Mouse (Mus musculus): ENCODE measurements at regions not wholly inside any gene's neighbourhood (a gene's known extent, or its start where the extent isn't known, plus 50 kb on each side); places are given as distances from the start of the nearest gene placed in this dataset.

- 97% methylated on average over 10 of the region's 10 CpGs for WGBS
- TF ChIP-seq CTCF (IDR thresholded peaks at IDR 0.05; ENCODE audit: borderline replicate concordance, control insufficient read depth, extremely low read depth, insufficient read depth, low read length, poor library complexity) (no peak), POLR2A (IDR thresholded peaks at IDR 0.05; ENCODE audit: control insufficient read depth, extremely low read depth, insufficient read depth, low read length, poor library complexity) (no peak)
- Histone ChIP-seq H3K27me3 (ENCODE audit: control insufficient read depth, insufficient read depth, low read length) (no peaks in the 10 kb centered on the region), H3K27ac (ENCODE audit: control insufficient read depth, insufficient read depth, low read length) (no peak overlapping the region), H3K4me1 (replicated peaks; ENCODE audit: control insufficient read depth, insufficient read depth, low read length) (no peaks in the 10 kb centered on the region), H3K36me3 (ENCODE audit: control insufficient read depth, insufficient read depth, low read length) (no peaks in the 10 kb centered on the region), H3K4me3 (ENCODE audit: control insufficient read depth, insufficient read depth, low read length) (no peak overlapping the region)
- DNase-seq, result no peak
These were observed 577.3 kb upstream of the Clint1 start for GRCm38 (mm10) chr11:45274446-45275119.

GRCm38 (mm10) chr11:45275170-45275569 is 576.7 kb upstream of the Clint1 start:
- WGBS, result 81% methylated on average over 3 of the region's 3 CpGs
- Histone ChIP-seq H3K27ac (ENCODE audit: control insufficient read depth, insufficient read depth, low read length) (no peak overlapping the region), H3K4me3 (ENCODE audit: control insufficient read depth, insufficient read depth, low read length) (no peak overlapping the region), H3K36me3 (ENCODE audit: control insufficient read depth, insufficient read depth, low read length) (no peaks in the 10 kb centered on the region), H3K4me1 (replicated peaks; ENCODE audit: control insufficient read depth, insufficient read depth, low read length) (no peaks in the 10 kb centered on the region), H3K27me3 (ENCODE audit: control insufficient read depth, insufficient read depth, low read length) (no peaks in the 10 kb centered on the region)
- no peak for TF ChIP-seq CTCF (IDR thresholded peaks at IDR 0.05; ENCODE audit: borderline replicate concordance, control insufficient read depth, extremely low read depth, insufficient read depth, low read length, poor library complexity)
- no peak for TF ChIP-seq POLR2A (IDR thresholded peaks at IDR 0.05; ENCODE audit: control insufficient read depth, extremely low read depth, insufficient read depth, low read length, poor library complexity)
- no peak for DNase-seq

GRCm38 (mm10) chr11:45296772-45297171 is 555.1 kb upstream of the Clint1 start:
- H3K4me1 ChIP-seq (replicated peaks; ENCODE audit: control insufficient read depth, insufficient read depth, low read length), result no peaks in the 10 kb centered on the region
- H3K27ac ChIP-seq (ENCODE audit: control insufficient read depth, insufficient read depth, low read length), result no peak overlapping the region
- H3K4me3 ChIP-seq (ENCODE audit: control insufficient read depth, insufficient read depth, low read length), result no peak overlapping the region
- no peak for TF ChIP-seq CTCF (IDR thresholded peaks at IDR 0.05; ENCODE audit: borderline replicate concordance, control insufficient read depth, extremely low read depth, insufficient read depth, low read length, poor library complexity)
- TF ChIP-seq POLR2A (IDR thresholded peaks at IDR 0.05; ENCODE audit: control insufficient read depth, extremely low read depth, insufficient read depth, low read length, poor library complexity), result no peak
- WGBS, result 77% methylated on average over 2 of the region's 2 CpGs
- no peak for DNase-seq
- no peaks in the 10 kb centered on the region for H3K36me3 ChIP-seq (ENCODE audit: control insufficient read depth, insufficient read depth, low read length)
- H3K27me3 ChIP-seq (ENCODE audit: control insufficient read depth, insufficient read depth, low read length), result no peaks in the 10 kb centered on the region

GRCm38 (mm10) chr11:45311934-45312333 is 539.9 kb upstream of the Clint1 start:
- 91% methylated on average over 6 of the region's 6 CpGs for WGBS

GRCm38 (mm10) chr11:45323766-45324165 is 528.1 kb upstream of the Clint1 start:
- Histone ChIP-seq H3K4me3 (ENCODE audit: control insufficient read depth, insufficient read depth, low read length) (no peak overlapping the region), H3K27ac (ENCODE audit: control insufficient read depth, insufficient read depth, low read length) (no peak overlapping the region), H3K4me1 (replicated peaks; ENCODE audit: control insufficient read depth, insufficient read depth, low read length) (no peaks in the 10 kb centered on the region), H3K27me3 (ENCODE audit: control insufficient read depth, insufficient read depth, low read length) (no peaks in the 10 kb centered on the region), H3K36me3 (ENCODE audit: control insufficient read depth, insufficient read depth, low read length) (no peaks in the 10 kb centered on the region)
- DNase-seq, result no peak
- TF ChIP-seq CTCF (IDR thresholded peaks at IDR 0.05; ENCODE audit: borderline replicate concordance, control insufficient read depth, extremely low read depth, insufficient read depth, low read length, poor library complexity), result no peak
- TF ChIP-seq POLR2A (IDR thresholded peaks at IDR 0.05; ENCODE audit: control insufficient read depth, extremely low read depth, insufficient read depth, low read length, poor library complexity), result no peak
- 78% methylated on average over 5 of the region's 5 CpGs for WGBS

More at GRCm38 (mm10) chr11:45311934-45312333, 539.9 kb upstream of the Clint1 start:
- no peak overlapping the region for H3K27ac ChIP-seq (ENCODE audit: control insufficient read depth, insufficient read depth, low read length)
- no peaks in the 10 kb centered on the region for H3K27me3 ChIP-seq (ENCODE audit: control insufficient read depth, insufficient read depth, low read length)
- TF ChIP-seq POLR2A (IDR thresholded peaks at IDR 0.05; ENCODE audit: control insufficient read depth, extremely low read depth, insufficient read depth, low read length, poor library complexity), result no peak
- no peak for TF ChIP-seq CTCF (IDR thresholded peaks at IDR 0.05; ENCODE audit: borderline replicate concordance, control insufficient read depth, extremely low read depth, insufficient read depth, low read length, poor library complexity)
- H3K4me1 ChIP-seq (replicated peaks; ENCODE audit: control insufficient read depth, insufficient read depth, low read length), result no peaks in the 10 kb centered on the region
- no peak for DNase-seq
- H3K36me3 ChIP-seq (ENCODE audit: control insufficient read depth, insufficient read depth, low read length), result no peaks in the 10 kb centered on the region
- H3K4me3 ChIP-seq (ENCODE audit: control insufficient read depth, insufficient read depth, low read length), result no peak overlapping the region

GRCm38 (mm10) chr11:45330319-45330718 is 521.5 kb upstream of the Clint1 start:
- TF ChIP-seq CTCF (IDR thresholded peaks at IDR 0.05; ENCODE audit: borderline replicate concordance, control insufficient read depth, extremely low read depth, insufficient read depth, low read length, poor library complexity), result no peak
- no peak for TF ChIP-seq POLR2A (IDR thresholded peaks at IDR 0.05; ENCODE audit: control insufficient read depth, extremely low read depth, insufficient read depth, low read length, poor library complexity)
- H3K27ac ChIP-seq (ENCODE audit: control insufficient read depth, insufficient read depth, low read length), result no peak overlapping the region
- H3K4me1 ChIP-seq (replicated peaks; ENCODE audit: control insufficient read depth, insufficient read depth, low read length), result no peaks in the 10 kb centered on the region
- no peak overlapping the region for H3K4me3 ChIP-seq (ENCODE audit: control insufficient read depth, insufficient read depth, low read length)
- H3K27me3 ChIP-seq (ENCODE audit: control insufficient read depth, insufficient read depth, low read length), result no peaks in the 10 kb centered on the region
- no peaks in the 10 kb centered on the region for H3K36me3 ChIP-seq (ENCODE audit: control insufficient read depth, insufficient read depth, low read length)
- no peak for DNase-seq
- 71% methylated on average over 2 of the region's 2 CpGs for WGBS

- no peak overlapping the region for H3K4me3 ChIP-seq (ENCODE audit: control insufficient read depth, insufficient read depth, low read length)
- 79% methylated on average over 3 of the region's 3 CpGs for WGBS
These were observed 518.1 kb upstream of the Clint1 start for GRCm38 (mm10) chr11:45333756-45334155.

More at GRCm38 (mm10) chr11:45333756-45334155, 518.1 kb upstream of the Clint1 start:
- Histone ChIP-seq H3K4me1 (replicated peaks; ENCODE audit: control insufficient read depth, insufficient read depth, low read length) (no peaks in the 10 kb centered on the region), H3K27ac (ENCODE audit: control insufficient read depth, insufficient read depth, low read length) (no peak overlapping the region), H3K27me3 (ENCODE audit: control insufficient read depth, insufficient read depth, low read length) (no peaks in the 10 kb centered on the region), H3K36me3 (ENCODE audit: control insufficient read depth, insufficient read depth, low read length) (no peaks in the 10 kb centered on the region)
- TF ChIP-seq POLR2A (IDR thresholded peaks at IDR 0.05; ENCODE audit: control insufficient read depth, extremely low read depth, insufficient read depth, low read length, poor library complexity) (no peak), CTCF (IDR thresholded peaks at IDR 0.05; ENCODE audit: borderline replicate concordance, control insufficient read depth, extremely low read depth, insufficient read depth, low read length, poor library complexity) (no peak)
- DNase-seq, result no peak

Data from thymus, adult 2 months (tissue).